In the genomic region with DNA sequence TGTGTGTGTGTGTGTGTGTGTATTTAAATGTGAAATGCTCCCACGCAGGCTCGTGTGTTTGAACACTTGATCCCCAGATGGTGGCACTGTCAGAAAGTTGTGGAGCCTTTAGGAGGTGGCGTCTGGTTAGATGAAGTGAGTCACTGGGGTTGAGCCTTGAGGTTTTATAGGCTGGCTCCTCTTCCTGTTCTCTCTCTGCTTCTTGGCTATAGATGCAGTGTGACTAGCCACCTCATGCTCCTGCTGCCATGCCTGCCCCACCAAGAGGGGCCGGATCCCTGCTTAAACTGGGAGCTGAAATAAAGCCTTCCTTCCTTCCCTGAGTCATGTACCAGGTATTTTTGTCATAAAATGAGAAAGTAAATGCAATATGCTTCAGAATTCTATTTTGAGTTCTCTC, we compare ENCODE assay signal across 17 mouse cellular contexts. TPM values are rescaled to one million over a fixed set of nuclear protein-coding genes. Genes with fewer than 3 reads are reported as not detected.
DNase-seq lines count a peak whose midpoint lies in the region; TF ChIP-seq lines count a peak whose summit lies in the region.
"Had no signal": no experiment of that assay in that cellular context is flagged by ENCODE, and none has a peak within 500 bp of the region (broad histone marks: within the 10 kb centered on the region; RNA-seq: fewer than 3 reads in every experiment).

No protein-coding gene starts in this region.

- H3K4me3 ChIP-seq in cerebellum, adult 2 months (replicated peaks; ENCODE audit: insufficient read depth, low read depth, low read length) = no peak overlapping the region
- H3K4me3 ChIP-seq: hindbrain, embryonic 13.5 days; intestine, embryonic 15.5 days; limb, embryonic 12.5 days; liver, embryonic 13.5 days had no signal

- H3K27ac ChIP-seq in cerebellum, adult 2 months (ENCODE audit: insufficient read depth, low read length) = no peak overlapping the region
- H3K27ac ChIP-seq: hindbrain, embryonic 13.5 days; intestine, embryonic 15.5 days; limb, embryonic 12.5 days; liver, embryonic 13.5 days had no signal

- WGBS in cerebellum, adult 2 months = 75% methylated on average over 4 of the region's 4 CpGs

- no peaks in the 10 kb centered on the region for H3K27me3 ChIP-seq in cerebellum, adult 2 months (ENCODE audit: control insufficient read depth, insufficient read depth, low read length)
- H3K27me3 ChIP-seq: hindbrain, embryonic 13.5 days; intestine, embryonic 15.5 days; limb, embryonic 12.5 days had no signal

- no peak for TF ChIP-seq CTCF in cerebellum, adult 2 months (IDR thresholded peaks at IDR 0.05; ENCODE audit: borderline replicate concordance, insufficient read depth, low read depth, low read length)

- DNase-seq in adrenal gland, adult 2 months = peak; percentile 8
- no peak for DNase-seq in adrenal gland, postnatal 10 days
- DNase-seq in Muller cell, postnatal 12 days (ENCODE audit: inconsistent ontology term) = peak; percentile 18
- DNase-seq in induced T-regulatory cell, adult 2 months (ENCODE audit: low read depth) = peak; percentile 38
- DNase-seq in spleen, postnatal 36 days (ENCODE audit: low spot score in 2 of 2) = no peak
- DNase-seq in cerebellum, adult 2 months = no peak
- DNase-seq in ovary, postnatal 14 days (ENCODE audit: low spot score) = no peak
- DNase-seq: cerebellum, adult 9-11 months; heart, postnatal 10 days; kidney, adult 9 months; kidney, postnatal 36 days; liver, embryonic 13.5 days; lung, embryonic 14.5 days; lung, postnatal 36 days had no signal

- H3K4me1 ChIP-seq in cerebellum, adult 2 months (ENCODE audit: control insufficient read depth, insufficient read depth, low read length) = no peaks in the 10 kb centered on the region
- H3K4me1 ChIP-seq: hindbrain, embryonic 13.5 days; intestine, embryonic 15.5 days; limb, embryonic 12.5 days had no signal

- TF ChIP-seq POLR2A in cerebellum, adult 2 months (IDR thresholded peaks at IDR 0.05; ENCODE audit: borderline replicate concordance, insufficient read depth, low read length) = no peak

RNA-seq across cellular contexts. Expression of gene Nucb2, which starts 13.1 kb away (rescaled TPM):
- total RNA-seq in adrenal gland, adult 2 months (2021) = 10 to 100 TPM; 19.3 to 32.9 TPM
- 0.32 and 0.45 TPM in 2 replicates for polyA plus RNA-seq in adrenal gland, adult 2 months (2012; rRNA removed)
- total RNA-seq in adrenal gland, postnatal 10 days (2021) = 10 to 100 TPM; 24.9 to 25.0 TPM
- 8.0 and 8.3 TPM in 2 replicates for polyA plus RNA-seq in cerebellum, adult 2 months (2012; rRNA removed)

RNA-seq across cellular contexts. Expression of gene Pik3c2a, which starts 47.9 kb away (rescaled TPM):
- 10 to 100 TPM; 26.2 to 31.8 TPM for total RNA-seq in adrenal gland, adult 2 months (2021)
- 0.74 and 0.98 TPM in 2 replicates for polyA plus RNA-seq in adrenal gland, adult 2 months (2012; rRNA removed)
- 10 to 100 TPM; 27.0 to 31.5 TPM for total RNA-seq in adrenal gland, postnatal 10 days (2021)
- polyA plus RNA-seq in cerebellum, adult 2 months (2012; rRNA removed) = 19.6 and 20.0 TPM in 2 replicates

Comparison
In these comparisons a context has a peak if more than half of its experiments do, and no peak if none do; other contexts are left out.
1. DNase-seq: peak in adrenal gland, adult 2 months (single experiment), Muller cell, postnatal 12 days (single experiment) and induced T-regulatory cell, adult 2 months (single experiment); none in adrenal gland, postnatal 10 days (single experiment), spleen, postnatal 36 days (0 of 2), cerebellum, adult 2 months (0 of 2) and ovary, postnatal 14 days (single experiment).